Mouse (Mus musculus) ES-Bruce4 (cell line): Measurements from ENCODE around the gene Rnf220. TPM values are rescaled to one million over a fixed set of nuclear protein-coding genes. Genes with fewer than 3 reads are reported as not detected.

Experiments
- H3K27ac ChIP-seq: 2 replicates; pipeline ENCODE4 v1.5.1; 2012; ENCODE audit warnings: low read length, inconsistent platforms; ENCODE audit not compliant: insufficient read depth
- H3K27me3 ChIP-seq: 2 replicates; pipeline ENCODE4 v1.6.1; 2012; ENCODE audit warnings: mild to moderate bottlenecking, low read length, inconsistent platforms; ENCODE audit not compliant: control insufficient read depth, poor library complexity, insufficient read depth, severe bottlenecking
- H3K36me3 ChIP-seq: 2 replicates; pipeline ENCODE4 v1.6.1; 2012; ENCODE audit warnings: inconsistent platforms, mild to moderate bottlenecking, low read length, moderate library complexity; ENCODE audit not compliant: control insufficient read depth, poor library complexity, insufficient read depth, severe bottlenecking
- H3K4me1 ChIP-seq: one replicate; pipeline ENCODE4 v1.8.1; 2011; ENCODE audit warnings: low read length; ENCODE audit not compliant: control insufficient read depth, insufficient read depth
- H3K4me3 ChIP-seq: 2 replicates; pipeline ENCODE4 v1.5.1; 2011; ENCODE audit warnings: low read depth, mild to moderate bottlenecking, low read length
- H3K9ac ChIP-seq: 2 replicates; pipeline ENCODE4 v1.6.1; 2012; ENCODE audit warnings: low read depth, mild to moderate bottlenecking, inconsistent platforms; ENCODE audit not compliant: poor library complexity, severe bottlenecking
- H3K9me3 ChIP-seq: replicated peaks from 2 replicates; pipeline ENCODE4 v1.6.1; 2012; ENCODE audit warnings: mild to moderate bottlenecking, low read length, inconsistent platforms; ENCODE audit not compliant: control insufficient read depth, poor library complexity, insufficient read depth, severe bottlenecking
- CTCF ChIP-seq: IDR thresholded peaks from one replicate; pipeline ENCODE4 v1.8.1; 2011; ENCODE audit warnings: low read depth, low read length
- EP300 ChIP-seq: IDR thresholded peaks from 2 replicates; pipeline ENCODE4 v1.6.1; 2011; ENCODE audit warnings: low read depth, low read length; ENCODE audit not compliant: insufficient read depth
- POLR2A ChIP-seq: IDR thresholded peaks from one replicate; pipeline ENCODE4 v1.8.1; 2011; ENCODE audit warnings: low read length; ENCODE audit not compliant: insufficient read depth
- polyA plus RNA-seq: library from polyadenylated mRNA; stranded (reverse); fragments of >200 nt; gene quantifications from 2 replicates; pipeline ENCODE4 v1.2.4, GENCODE M21; 2011; ENCODE audit warnings: low read depth; ENCODE audit not compliant: missing spikeins, insufficient read depth, insufficient read length

Gene Rnf220
- polyA plus RNA-seq, 1 experiment, result 132 TPM

GRCm38 (mm10) chr4:117410049-117410410, 86.8 kb downstream of the Rnf220 start:
- Histone ChIP-seq H3K27ac (no peak overlapping the region), H3K9ac (no peak overlapping the region), H3K36me3 (no peaks in the 10 kb centered on the region), H3K4me1 (peaks cover 16% of the 10 kb centered on the region), H3K4me3 (no peak overlapping the region), H3K27me3 (no peaks in the 10 kb centered on the region), H3K9me3 (no peaks in the 10 kb centered on the region)
- TF ChIP-seq POLR2A, result no peak
- no peak for TF ChIP-seq CTCF
- TF ChIP-seq EP300, result no peak

GRCm38 (mm10) chr4:117409144-117410048, 87.5 kb downstream of the Rnf220 start:
- no peak overlapping the region for H3K9ac ChIP-seq
- no peaks in the 10 kb centered on the region for H3K36me3 ChIP-seq
- H3K9me3 ChIP-seq, result no peaks in the 10 kb centered on the region
- H3K4me1 ChIP-seq, result peaks cover 15% of the 10 kb centered on the region
- H3K4me3 ChIP-seq, result no peak overlapping the region
- no peak overlapping the region for H3K27ac ChIP-seq
- no peak for TF ChIP-seq CTCF
- no peak for TF ChIP-seq EP300
- no peaks in the 10 kb centered on the region for H3K27me3 ChIP-seq

- Histone ChIP-seq H3K27me3 (no peaks in the 10 kb centered on the region), H3K36me3 (no peaks in the 10 kb centered on the region), H3K9ac (no peak overlapping the region), H3K9me3 (no peaks in the 10 kb centered on the region), H3K27ac (no peak overlapping the region), H3K4me3 (no peak overlapping the region), H3K4me1 (peaks cover 11% of the 10 kb centered on the region)
- TF ChIP-seq POLR2A, result no peak
- no peak for TF ChIP-seq EP300
- no peak for TF ChIP-seq CTCF
Measured at GRCm38 (mm10) chr4:117407945-117408344, 88.9 kb downstream of the Rnf220 start.

GRCm38 (mm10) chr4:117405999-117406398, 90.9 kb downstream of the Rnf220 start:
- H3K9ac ChIP-seq, result no peak overlapping the region
- H3K27ac ChIP-seq, result no peak overlapping the region
- H3K27me3 ChIP-seq, result no peaks in the 10 kb centered on the region
- no peaks in the 10 kb centered on the region for H3K9me3 ChIP-seq
- no peaks in the 10 kb centered on the region for H3K36me3 ChIP-seq
- H3K4me1 ChIP-seq, result peaks cover 7% of the 10 kb centered on the region
- TF ChIP-seq CTCF (no peak), POLR2A (no peak), EP300 (no peak)
- no peak overlapping the region for H3K4me3 ChIP-seq

- peaks cover 7% of the 10 kb centered on the region for H3K4me1 ChIP-seq
- H3K9ac ChIP-seq, result no peak overlapping the region
- no peak overlapping the region for H3K4me3 ChIP-seq
- no peaks in the 10 kb centered on the region for H3K9me3 ChIP-seq
- no peak for TF ChIP-seq POLR2A
- TF ChIP-seq CTCF, result no peak
- TF ChIP-seq EP300, result no peak
- no peaks in the 10 kb centered on the region for H3K27me3 ChIP-seq
- no peaks in the 10 kb centered on the region for H3K36me3 ChIP-seq
- H3K27ac ChIP-seq, result no peak overlapping the region
Measured at GRCm38 (mm10) chr4:117405211-117405610, 91.6 kb downstream of the Rnf220 start.

- no peaks in the 10 kb centered on the region for H3K27me3 ChIP-seq
Measured at GRCm38 (mm10) chr4:117403411-117403810, 93.4 kb downstream of the Rnf220 start.

More at GRCm38 (mm10) chr4:117403411-117403810, 93.4 kb downstream of the Rnf220 start:
- H3K27ac ChIP-seq, result no peak overlapping the region
- no peak overlapping the region for H3K9ac ChIP-seq
- no peaks in the 10 kb centered on the region for H3K9me3 ChIP-seq
- no peaks in the 10 kb centered on the region for H3K36me3 ChIP-seq
- H3K4me1 ChIP-seq, result no peaks in the 10 kb centered on the region
- no peak overlapping the region for H3K4me3 ChIP-seq
- TF ChIP-seq CTCF (no peak), POLR2A (no peak), EP300 (no peak)
